Mouse (Mus musculus) kidney, adult 2 months (tissue): ENCODE measurements around the gene Gm10300. TPM values are rescaled to one million over a fixed set of nuclear protein-coding genes. Genes with fewer than 3 reads are reported as not detected.
A peak's percentile ranks its signal among the peaks of the same experiment; 100 is the strongest.

Experiments used
- DNase-seq: peaks from one replicate; pipeline ENCODE4 v3.0.0; 2021
- H3K27ac ChIP-seq: fragments of 200-500 bp; 2 replicates; pipeline ENCODE4 v1.5.1; 2012; ENCODE audit warnings: low read depth, low read length, control low read depth, inconsistent platforms; ENCODE audit not compliant: insufficient read depth
- H3K27me3 ChIP-seq: fragments of 200-500 bp; replicated peaks from 2 replicates; pipeline ENCODE4 v1.6.1; 2012; ENCODE audit warnings: mild to moderate bottlenecking, moderate library complexity, low read length, inconsistent platforms; ENCODE audit not compliant: control insufficient read depth, insufficient read depth
- H3K36me3 ChIP-seq: fragments of 200-500 bp; 2 replicates; pipeline ENCODE4 v1.6.1; 2012; ENCODE audit warnings: mild to moderate bottlenecking, moderate library complexity, low read length, inconsistent platforms; ENCODE audit not compliant: control insufficient read depth, insufficient read depth
- H3K4me1 ChIP-seq: fragments of 200-500 bp; 2 replicates; pipeline ENCODE4 v1.6.1; 2011; ENCODE audit warnings: low read length; ENCODE audit not compliant: control insufficient read depth, insufficient read depth
- H3K4me3 ChIP-seq: fragments of 200-500 bp; 2 replicates; pipeline ENCODE4 v1.5.1; 2011; ENCODE audit warnings: mild to moderate bottlenecking, low read depth, low read length, control low read depth; ENCODE audit not compliant: insufficient read depth
- CTCF ChIP-seq: fragments of 200-500 bp; conservative IDR thresholded peaks from 2 replicates; pipeline ENCODE4 v1.5.1; 2011; ENCODE audit warnings: low read depth, mild to moderate bottlenecking, control low read depth, low read length, moderate library complexity, mixed read lengths; ENCODE audit not compliant: insufficient read depth, insufficient read length
- POLR2A ChIP-seq: fragments of 200-500 bp; IDR thresholded peaks from one replicate; pipeline ENCODE4 v1.6.1; 2011; ENCODE audit warnings: low read depth, low read length, control low read depth
- WGBS: fragments of 180-500 bp; shearing (Covaris S2); methylation state at CpG from one replicate; pipeline ENCODE4 v1.1.7; 2018; 5-methylcytosine and 5-hydroxymethylcytosine counted together
- polyA plus RNA-seq: library from polyadenylated mRNA; depleted of rRNA; stranded (reverse); fragments of >200 nt; gene quantifications from 2 replicates; pipeline ENCODE4 v1.2.3, GENCODE M21; 2012; rRNA removed

The Gm10300 gene
- polyA plus RNA-seq, 1 experiment = 0.09 TPM

GRCm38 (mm10) chr4:132108221-132108620, 33.7 kb downstream of the Gm10300 start:
- no peak overlapping the region for H3K4me3 ChIP-seq
- no peak overlapping the region for H3K27ac ChIP-seq
- no peaks in the 10 kb centered on the region for H3K27me3 ChIP-seq
- H3K36me3 ChIP-seq = no peaks in the 10 kb centered on the region
- TF ChIP-seq CTCF (no peak), POLR2A (no peak)
- no peak for DNase-seq
- no peaks in the 10 kb centered on the region for H3K4me1 ChIP-seq
- 92% methylated on average over 7 of the region's 7 CpGs for WGBS

GRCm38 (mm10) chr4:132111227-132111626, 36.7 kb downstream of the Gm10300 start:
- H3K4me1 ChIP-seq = no peaks in the 10 kb centered on the region
- H3K4me3 ChIP-seq = no peak overlapping the region
- TF ChIP-seq POLR2A (no peak), CTCF (no peak)
- no peak for DNase-seq
- no peaks in the 10 kb centered on the region for H3K27me3 ChIP-seq
- H3K36me3 ChIP-seq = no peaks in the 10 kb centered on the region
- 82% methylated on average over 4 of the region's 4 CpGs for WGBS
- no peak overlapping the region for H3K27ac ChIP-seq

- no peaks in the 10 kb centered on the region for H3K36me3 ChIP-seq
- no peaks in the 10 kb centered on the region for H3K4me1 ChIP-seq
- no peak for TF ChIP-seq POLR2A
- H3K27me3 ChIP-seq = no peaks in the 10 kb centered on the region
- WGBS = 24% methylated on average over 53 of the region's 53 CpGs
- DNase-seq = no peak
- no peak overlapping the region for H3K27ac ChIP-seq
- H3K4me3 ChIP-seq = peak overlapping the region; percentile 35; the same call in 1 of the 2 replicates
These were observed 39.1 kb downstream of the Gm10300 start for GRCm38 (mm10) chr4:132113411-132114095.

GRCm38 (mm10) chr4:132116315-132116714, 41.8 kb downstream of the Gm10300 start:
- DNase-seq = no peak
- TF ChIP-seq POLR2A = no peak
- TF ChIP-seq CTCF = no peak
- Histone ChIP-seq H3K36me3 (no peaks in the 10 kb centered on the region), H3K27ac (no peak overlapping the region), H3K4me1 (no peaks in the 10 kb centered on the region), H3K27me3 (no peaks in the 10 kb centered on the region), H3K4me3 (no peak overlapping the region)
- 63% methylated on average over 4 of the region's 4 CpGs for WGBS

GRCm38 (mm10) chr4:132119566-132119965, 45.1 kb downstream of the Gm10300 start:
- Histone ChIP-seq H3K27ac (no peak overlapping the region), H3K4me3 (no peak overlapping the region), H3K4me1 (no peaks in the 10 kb centered on the region), H3K27me3 (no peaks in the 10 kb centered on the region), H3K36me3 (no peaks in the 10 kb centered on the region)
- no peak for DNase-seq
- TF ChIP-seq POLR2A (no peak), CTCF (no peak)
- 33% methylated on average over 9 of the region's 9 CpGs for WGBS

- no peak for TF ChIP-seq POLR2A
- TF ChIP-seq CTCF = 0 out of 2 replicates have a peak, but pooled peaks have one; percentile 20
- Histone ChIP-seq H3K27me3 (no peaks in the 10 kb centered on the region), H3K4me1 (no peaks in the 10 kb centered on the region), H3K4me3 (no peak overlapping the region), H3K27ac (no peak overlapping the region), H3K36me3 (no peaks in the 10 kb centered on the region)
- no peak for DNase-seq
- 81% methylated on average over 5 of the region's 5 CpGs for WGBS
These were observed 47.2 kb downstream of the Gm10300 start for GRCm38 (mm10) chr4:132121674-132122073.

GRCm38 (mm10) chr4:132123166-132123565, 48.7 kb downstream of the Gm10300 start:
- Histone ChIP-seq H3K4me3 (no peak overlapping the region), H3K27ac (no peak overlapping the region), H3K27me3 (no peaks in the 10 kb centered on the region), H3K36me3 (no peaks in the 10 kb centered on the region), H3K4me1 (0 out of 2 replicates have a peak, but pooled peaks cover 3% of the 10 kb centered on the region)
- TF ChIP-seq CTCF = no peak
- TF ChIP-seq POLR2A = no peak
- DNase-seq = no peak
- 74% methylated on average over 1 of the region's 1 CpGs for WGBS

Other genes with a start within 250 kb of the Gm10300 start
- gene Ptpru, start 236.4 kb upstream of the Gm10300 start, polyA plus RNA-seq = 19.5 and 22.0 TPM in 2 replicates
- gene Mecr, start 231.2 kb upstream of the Gm10300 start, polyA plus RNA-seq = 64.5 and 67.4 TPM in 2 replicates
- gene Srsf4, start 201.1 kb upstream of the Gm10300 start, polyA plus RNA-seq = 32.5 and 35.1 TPM in 2 replicates
- 11.3 and 17.0 TPM in 2 replicates for gene Tmem200b, start 152.9 kb upstream of the Gm10300 start, polyA plus RNA-seq
- 69.8 and 73.8 TPM in 2 replicates for gene Epb41, start 624 bp downstream of the Gm10300 start, polyA plus RNA-seq
- gene Oprd1, start 69.8 kb downstream of the Gm10300 start, polyA plus RNA-seq = 0.01 and 0.19 TPM in 2 replicates
- 14.5 and 15.3 TPM in 2 replicates for gene Ythdf2, start 137.6 kb downstream of the Gm10300 start, polyA plus RNA-seq
- gene Gmeb1, start 186.9 kb downstream of the Gm10300 start, polyA plus RNA-seq = 10.7 and 12.8 TPM in 2 replicates
- gene Taf12, start 199.7 kb downstream of the Gm10300 start, polyA plus RNA-seq = 12.2 and 15.0 TPM in 2 replicates
- 7.2 and 8.9 TPM in 2 replicates for gene Rab42, start 228.7 kb downstream of the Gm10300 start, polyA plus RNA-seq